Mouse (Mus musculus) spleen, adult 2 months (tissue): ENCODE measurements around the gene Fbxl21. TPM values are rescaled to one million over a fixed set of nuclear protein-coding genes. Genes with fewer than 3 reads are reported as not detected.

Source experiments
- DNase-seq, 2 experiments: peaks; one replicate each; pipeline versions ENCODE4 v3.0.0 to v3.0.0-alpha.2; 2012 to 2021; ENCODE audit warnings: low spot score in 2 of 2, low read depth in 1 of 2
- H3K27ac ChIP-seq: fragments of 200-500 bp; 2 replicates; pipeline ENCODE4 v1.5.1; 2012; ENCODE audit warnings: low read length, inconsistent platforms; ENCODE audit not compliant: insufficient read depth
- H3K27me3 ChIP-seq: fragments of 200-500 bp; 2 replicates; pipeline ENCODE4 v1.6.1; 2012; ENCODE audit warnings: mild to moderate bottlenecking, moderate library complexity, low read length, inconsistent platforms; ENCODE audit not compliant: control insufficient read depth, insufficient read depth
- H3K36me3 ChIP-seq: fragments of 200-500 bp; 2 replicates; pipeline ENCODE4 v1.6.1; 2012; ENCODE audit warnings: mild to moderate bottlenecking, low read length, inconsistent platforms; ENCODE audit not compliant: control insufficient read depth, insufficient read depth
- H3K4me1 ChIP-seq: fragments of 200-500 bp; 2 replicates; pipeline ENCODE4 v1.6.1; 2011; ENCODE audit warnings: inconsistent platforms; ENCODE audit not compliant: control insufficient read depth, insufficient read depth, insufficient read length
- H3K4me3 ChIP-seq: fragments of 200-500 bp; 2 replicates; pipeline ENCODE4 v1.5.1; 2011; ENCODE audit warnings: mild to moderate bottlenecking, inconsistent platforms; ENCODE audit not compliant: insufficient read depth, insufficient read length; ENCODE audit errors: extremely low read depth
- CTCF ChIP-seq: fragments of 200-500 bp; IDR thresholded peaks from 2 replicates; pipeline ENCODE4 v1.5.1; 2011; ENCODE audit warnings: mild to moderate bottlenecking, inconsistent platforms; ENCODE audit not compliant: insufficient read depth, insufficient read length, insufficient replicate concordance; ENCODE audit errors: extremely low read depth
- POLR2A ChIP-seq: fragments of 200-500 bp; IDR thresholded peaks from 2 replicates; pipeline ENCODE4 v1.6.1; 2011; ENCODE audit warnings: low read depth, low read length, inconsistent platforms
- WGBS: fragments of 180-500 bp; shearing (Covaris S2); methylation state at CpG from one replicate; pipeline ENCODE4 v1.1.7; 2018; 5-methylcytosine and 5-hydroxymethylcytosine counted together
- polyA plus RNA-seq: library from polyadenylated mRNA; depleted of rRNA; stranded (reverse); fragments of >200 nt; gene quantifications from 2 replicates; pipeline ENCODE4 v1.2.3, GENCODE M21; 2012

The Fbxl21 gene
- polyA plus RNA-seq, 1 experiment, result 0.41 TPM

GRCm38 (mm10) chr13:56513595-56513994 lies 8.7 kb upstream of the Fbxl21 start:
- Histone ChIP-seq H3K27ac (no peak overlapping the region), H3K4me3 (no peak overlapping the region), H3K27me3 (no peaks in the 10 kb centered on the region), H3K4me1 (no peaks in the 10 kb centered on the region), H3K36me3 (no peaks in the 10 kb centered on the region)
- DNase-seq, result no peak
- TF ChIP-seq CTCF (no peak), POLR2A (no peak)

GRCm38 (mm10) chr13:56516311-56516710 lies 6.0 kb upstream of the Fbxl21 start:
- TF ChIP-seq CTCF, result no peak
- TF ChIP-seq POLR2A, result no peak
- 83% methylated on average over 4 of the region's 4 CpGs for WGBS
- no peak overlapping the region for H3K4me3 ChIP-seq
- H3K27me3 ChIP-seq, result no peaks in the 10 kb centered on the region
- DNase-seq, result no peak
- H3K4me1 ChIP-seq, result no peaks in the 10 kb centered on the region
- H3K36me3 ChIP-seq, result no peaks in the 10 kb centered on the region
- no peak overlapping the region for H3K27ac ChIP-seq

- Histone ChIP-seq H3K27ac (no peak overlapping the region), H3K4me1 (no peaks in the 10 kb centered on the region), H3K27me3 (no peaks in the 10 kb centered on the region), H3K4me3 (no peak overlapping the region), H3K36me3 (no peaks in the 10 kb centered on the region)
- no peak for TF ChIP-seq CTCF
- TF ChIP-seq POLR2A, result no peak
- DNase-seq, result no peak
- 49% methylated on average over 7 of the region's 7 CpGs for WGBS
These were observed 5.5 kb upstream of the Fbxl21 start for GRCm38 (mm10) chr13:56516816-56517215.

GRCm38 (mm10) chr13:56522821-56523167 lies 522 bp downstream of the Fbxl21 start:
- WGBS, result 9% methylated on average over 8 of the region's 8 CpGs
- TF ChIP-seq POLR2A (no peak), CTCF (no peak)
- Histone ChIP-seq H3K4me3 (peak overlapping the region; percentile 67), H3K27me3 (no peaks in the 10 kb centered on the region), H3K27ac (no peak overlapping the region), H3K4me1 (peaks cover 5% of the 10 kb centered on the region), H3K36me3 (no peaks in the 10 kb centered on the region)
- DNase-seq, result no peak

- TF ChIP-seq CTCF (no peak), POLR2A (no peak)
- no peak for DNase-seq
- H3K27ac ChIP-seq, result no peak overlapping the region
- 90% methylated on average over 12 of the region's 12 CpGs for WGBS
- H3K4me3 ChIP-seq, result no peak overlapping the region
- no peaks in the 10 kb centered on the region for H3K27me3 ChIP-seq
- H3K36me3 ChIP-seq, result no peaks in the 10 kb centered on the region
- H3K4me1 ChIP-seq, result peaks cover 5% of the 10 kb centered on the region
These were observed 4.6 kb downstream of the Fbxl21 start for GRCm38 (mm10) chr13:56526871-56527270.

GRCm38 (mm10) chr13:56527846-56528245 lies 5.6 kb downstream of the Fbxl21 start:
- no peak overlapping the region for H3K27ac ChIP-seq
- DNase-seq, result no peak
- whole genome bisulfite sequencing, result 93% methylated on average over 7 of the region's 7 CpGs
- H3K36me3 ChIP-seq, result no peaks in the 10 kb centered on the region
- no peak overlapping the region for H3K4me3 ChIP-seq
- no peak for TF ChIP-seq CTCF
- no peak for TF ChIP-seq POLR2A
- peaks cover 3% of the 10 kb centered on the region; the same call in 1 of the 2 replicates for H3K4me1 ChIP-seq
- H3K27me3 ChIP-seq, result no peaks in the 10 kb centered on the region

- Histone ChIP-seq H3K27me3 (no peaks in the 10 kb centered on the region), H3K36me3 (no peaks in the 10 kb centered on the region), H3K27ac (no peak overlapping the region), H3K4me1 (0 out of 2 replicates have a peak, but pooled peaks cover 2% of the 10 kb centered on the region), H3K4me3 (no peak overlapping the region)
- no peak for TF ChIP-seq POLR2A
- no peak for TF ChIP-seq CTCF
- DNase-seq, result no peak
- 87% methylated on average over 11 of the region's 11 CpGs for WGBS
These were observed 6.0 kb downstream of the Fbxl21 start for GRCm38 (mm10) chr13:56528281-56528680.
